Mouse (Mus musculus) retina, postnatal 7 days (tissue): ENCODE measurements around the gene P3h1.

ENCODE experiments used
- DNase-seq: peaks from one replicate; pipeline ENCODE4 v3.0.0-alpha.2; 2012; ENCODE audit warnings: low read depth, low spot score

The P3h1 gene

GRCm38 (mm10) chr4:119238661-119239060 is 5.9 kb downstream of the P3h1 start:
- DNase-seq = no peak

- peak; percentile 67 for DNase-seq
These were observed 6.5 kb downstream of the P3h1 start for GRCm38 (mm10) chr4:119239181-119239682.

GRCm38 (mm10) chr4:119241664-119242063 is 8.9 kb downstream of the P3h1 start:
- DNase-seq = no peak

DNA sequence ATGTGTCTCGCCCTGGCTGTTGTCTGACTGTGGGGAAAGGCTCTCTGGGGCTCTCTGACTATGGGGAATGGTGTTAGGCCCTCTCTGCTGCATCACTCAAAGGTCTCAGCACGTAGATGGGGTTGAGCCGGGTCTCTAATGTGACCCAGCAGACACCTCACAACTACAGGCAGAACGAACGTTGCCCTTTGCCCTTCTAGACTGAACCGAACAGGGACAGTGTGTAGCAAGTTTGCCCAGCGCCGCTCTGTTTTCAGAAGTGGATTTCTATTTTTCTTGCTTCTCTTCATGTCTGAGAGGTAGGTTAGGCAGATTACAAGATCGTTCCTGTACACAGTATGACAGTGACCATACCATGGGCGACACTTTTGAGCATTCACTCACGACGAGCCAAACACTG is 9.9 kb downstream of the P3h1 start:
- DNase-seq = no peak

DNA sequence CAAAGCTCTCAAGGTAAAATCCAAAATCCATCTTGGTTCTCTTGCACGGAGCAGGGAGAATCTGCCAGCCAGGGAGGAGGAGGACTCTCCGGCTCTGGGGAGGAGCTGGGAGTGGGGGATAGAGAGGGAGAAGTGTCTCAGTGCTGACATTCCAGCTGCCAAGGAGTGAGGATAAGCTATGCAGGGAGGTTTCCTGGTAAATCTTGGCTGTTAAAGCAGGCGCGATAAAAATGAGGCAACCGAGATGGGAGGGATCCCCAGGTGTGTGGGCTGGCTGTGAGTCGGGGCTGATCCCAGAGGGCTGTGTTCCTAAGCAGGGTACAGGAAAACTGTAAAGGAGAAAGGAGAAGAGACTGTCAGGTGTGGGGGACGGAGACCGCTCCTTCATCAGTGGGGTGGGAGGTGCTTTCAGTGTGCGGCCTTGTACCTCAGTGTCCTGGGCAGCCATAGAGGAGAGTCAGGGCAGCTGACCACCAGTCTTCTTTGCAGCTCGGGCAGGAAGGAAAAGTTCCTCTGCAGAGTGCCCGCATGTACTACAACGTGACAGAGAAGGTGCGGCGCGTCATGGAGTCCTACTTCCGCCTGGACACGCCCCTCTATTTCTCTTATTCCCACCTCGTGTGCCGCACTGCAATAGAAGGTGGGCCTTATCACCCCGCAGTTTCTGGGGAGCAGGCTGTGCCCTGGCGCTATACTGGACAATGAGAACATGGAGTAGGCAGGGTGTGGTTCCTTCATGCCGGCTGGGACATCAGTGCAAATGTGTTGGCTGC is 11.9 kb downstream of the P3h1 start:
- no peak for DNase-seq

- no peak for DNase-seq
These were observed 12.8 kb downstream of the P3h1 start for GRCm38 (mm10) chr4:119245556-119245955.

DNA sequence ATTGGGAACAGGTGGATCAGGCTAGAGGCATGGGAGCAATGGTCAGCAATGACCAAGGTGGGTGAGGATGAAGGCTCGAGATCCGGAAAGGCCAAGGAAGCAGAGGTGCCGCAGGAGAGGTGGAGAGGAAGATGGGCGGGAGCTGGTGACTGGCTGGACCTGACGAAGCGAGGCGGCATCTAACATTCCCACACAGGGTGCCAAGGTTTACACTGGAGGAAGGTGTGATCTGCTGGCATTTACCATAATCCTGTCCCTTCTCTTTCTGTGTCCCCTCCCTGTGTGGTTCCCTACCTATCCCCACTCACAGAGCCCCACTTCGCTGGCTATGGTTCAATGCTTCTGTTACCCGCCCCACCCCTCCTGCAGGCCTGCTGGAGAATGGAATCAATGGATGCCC is 13.2 kb downstream of the P3h1 start:
- DNase-seq = no peak

DNA sequence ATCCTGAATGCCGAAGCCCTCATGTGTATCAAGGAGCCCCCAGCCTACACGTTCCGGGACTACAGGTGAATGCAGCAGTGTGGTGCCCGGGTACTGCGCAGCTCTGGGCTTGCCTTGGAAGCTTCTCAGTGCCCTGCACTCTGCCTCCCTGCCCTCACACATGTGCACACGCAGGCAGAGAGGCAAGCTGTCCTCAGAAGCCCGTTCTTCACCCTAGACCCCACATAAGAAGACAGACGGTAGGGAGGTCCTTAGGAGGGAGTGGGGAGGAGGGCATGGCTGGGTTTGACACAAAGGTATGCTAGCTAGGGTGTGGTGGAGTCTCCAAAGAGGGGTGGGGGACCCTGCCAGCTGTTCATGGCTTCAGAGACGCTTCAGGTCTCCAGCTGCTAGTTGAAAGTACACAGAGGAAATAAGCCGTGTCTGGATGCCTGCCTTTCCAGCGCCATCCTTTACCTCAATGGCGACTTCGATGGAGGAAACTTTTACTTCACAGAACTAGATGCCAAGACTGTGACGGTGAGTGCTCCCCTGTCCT is 14.0 kb downstream of the P3h1 start:
- no peak for DNase-seq

- peak; percentile 46 for DNase-seq
These were observed 14.9 kb downstream of the P3h1 start for GRCm38 (mm10) chr4:119247462-119248235.

- no peak for DNase-seq
These were observed 15.8 kb downstream of the P3h1 start for GRCm38 (mm10) chr4:119248407-119248965.

DNA sequence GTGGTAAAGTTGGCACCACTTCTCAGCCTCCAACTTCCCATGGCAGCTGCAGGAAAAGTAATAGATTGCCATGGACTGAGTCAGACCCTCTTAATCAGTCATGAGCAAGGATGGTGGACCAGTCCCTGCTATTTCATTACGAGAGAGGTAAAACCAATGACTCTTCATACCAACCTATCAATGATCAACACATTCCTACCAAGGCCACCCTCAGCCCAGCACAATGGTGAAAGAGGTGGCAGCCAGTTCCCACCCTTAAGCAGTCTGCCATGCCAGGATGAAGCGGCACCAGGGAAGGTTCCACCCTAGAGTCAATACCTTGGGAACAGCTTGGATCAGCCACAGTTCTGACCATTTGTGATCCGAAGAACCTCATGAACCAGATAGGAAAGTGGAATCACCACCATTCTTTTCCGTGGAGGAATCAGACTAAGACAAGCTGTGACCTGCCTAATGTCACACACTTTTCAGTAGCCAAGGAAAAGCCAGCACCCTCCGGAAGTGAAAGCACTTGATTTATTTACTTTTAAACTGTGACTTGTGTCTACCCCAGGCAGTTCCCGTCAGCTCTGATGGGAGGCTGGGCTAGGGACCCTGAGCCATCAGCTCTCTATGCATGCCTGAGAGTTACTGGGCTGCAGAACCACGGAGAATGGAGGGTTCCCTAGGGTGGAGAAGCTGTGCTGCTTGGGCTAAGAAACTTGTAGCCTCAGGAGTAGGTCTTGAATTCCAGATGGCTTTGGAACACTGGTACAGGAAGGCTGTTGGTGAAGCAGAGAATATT is 19.5 kb downstream of the P3h1 start:
- DNase-seq = no peak

DNA sequence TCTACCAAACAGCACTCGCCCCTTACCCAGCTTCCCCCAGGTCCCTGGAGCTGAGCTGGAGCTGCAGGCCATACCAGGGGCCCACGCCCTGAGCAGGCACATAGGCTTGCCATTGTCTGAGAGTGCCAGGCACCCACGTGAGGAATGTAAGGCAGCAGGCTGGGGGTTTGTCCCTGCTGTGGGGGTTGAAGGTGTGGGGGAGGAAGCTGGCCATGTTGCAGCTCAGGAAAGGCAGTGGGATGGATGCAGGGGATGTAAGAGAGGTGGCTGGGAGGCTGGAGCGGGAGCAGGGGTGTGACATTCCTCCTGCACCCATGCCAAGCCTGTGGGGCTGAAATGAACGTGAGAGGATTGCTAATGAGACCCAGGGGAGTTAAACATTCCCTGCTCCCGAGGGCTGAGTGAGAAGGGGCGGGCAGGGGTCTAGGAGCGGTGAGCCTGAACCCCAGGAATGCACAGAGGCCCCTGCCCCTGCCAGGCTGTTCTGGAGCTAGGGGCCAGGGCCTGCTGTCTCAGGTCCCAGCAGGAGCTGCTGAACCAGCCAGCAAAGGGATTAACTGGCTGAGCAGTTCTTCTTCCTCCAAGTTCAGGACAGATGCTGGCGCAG is 21.4 kb downstream of the P3h1 start:
- DNase-seq = no peak

DNA sequence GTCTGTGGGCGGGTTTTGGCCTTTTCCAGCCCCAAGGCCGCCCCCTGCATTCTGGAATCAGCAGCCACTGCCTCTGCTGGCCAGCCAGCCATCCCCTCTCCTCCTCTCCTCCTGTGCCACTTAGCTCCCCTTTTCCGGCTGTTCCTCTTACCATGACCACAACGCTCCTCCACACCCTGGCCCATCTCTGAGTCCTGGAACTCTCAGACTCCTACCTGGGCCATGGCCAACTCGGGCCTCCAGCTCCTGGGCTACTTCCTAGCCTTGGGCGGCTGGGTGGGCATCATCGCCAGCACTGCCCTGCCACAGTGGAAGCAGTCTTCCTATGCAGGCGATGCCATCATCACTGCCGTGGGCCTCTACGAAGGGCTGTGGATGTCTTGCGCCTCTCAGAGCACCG is 22.6 kb downstream of the P3h1 start, which contains the start of gene Cldn19:
TSS of gene Cldn19 (plus strand) at position 64 of the 400 bp plus-strand sequence.
- no peak for DNase-seq

GRCm38 (mm10) chr4:119257083-119257482 is 24.4 kb downstream of the P3h1 start:
- no peak for DNase-seq

DNA sequence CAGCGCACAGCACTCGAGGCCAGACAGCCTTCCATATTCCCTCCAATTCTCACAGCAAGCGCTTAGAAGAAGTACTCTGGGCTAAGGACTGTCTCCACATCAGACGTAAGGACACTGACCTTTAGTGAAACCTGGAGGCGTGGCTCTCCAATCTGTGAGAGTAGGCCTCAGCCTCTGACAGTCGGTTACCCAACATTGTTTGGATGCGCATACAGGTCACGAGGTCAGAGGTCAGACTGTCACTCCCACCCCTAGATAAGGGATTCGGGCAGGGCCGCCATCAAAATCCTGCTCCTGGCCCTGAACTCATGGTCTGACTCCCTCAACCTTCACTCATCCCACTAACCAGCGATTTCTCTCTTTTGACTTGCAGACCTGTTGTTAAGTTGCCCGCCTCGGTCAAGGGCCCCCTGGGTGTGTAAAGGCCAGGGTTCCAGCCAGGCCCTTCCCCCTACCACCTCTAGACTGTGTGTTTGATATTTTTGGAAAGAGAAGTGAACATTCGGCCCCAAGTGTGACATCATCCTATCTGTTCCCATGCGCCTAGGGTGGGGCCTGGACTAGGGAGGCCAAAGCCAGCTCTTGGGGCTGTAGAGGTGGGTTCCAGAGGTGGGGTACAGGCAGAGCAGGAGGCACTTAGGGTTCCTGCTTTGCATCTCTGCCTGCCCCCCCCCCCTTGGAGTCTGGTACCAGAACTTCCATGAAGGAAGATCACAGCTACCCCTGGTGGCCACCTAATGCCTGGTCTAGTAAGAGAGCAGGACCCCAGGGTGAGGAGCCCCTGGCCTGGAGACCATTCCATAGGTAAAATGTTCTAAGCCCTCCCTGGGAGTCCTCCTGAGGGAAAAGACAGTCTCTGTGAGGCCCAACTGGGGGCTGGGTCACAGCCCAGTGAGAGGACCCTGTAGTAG is 26.9 kb downstream of the P3h1 start:
- no peak for DNase-seq

DNA sequence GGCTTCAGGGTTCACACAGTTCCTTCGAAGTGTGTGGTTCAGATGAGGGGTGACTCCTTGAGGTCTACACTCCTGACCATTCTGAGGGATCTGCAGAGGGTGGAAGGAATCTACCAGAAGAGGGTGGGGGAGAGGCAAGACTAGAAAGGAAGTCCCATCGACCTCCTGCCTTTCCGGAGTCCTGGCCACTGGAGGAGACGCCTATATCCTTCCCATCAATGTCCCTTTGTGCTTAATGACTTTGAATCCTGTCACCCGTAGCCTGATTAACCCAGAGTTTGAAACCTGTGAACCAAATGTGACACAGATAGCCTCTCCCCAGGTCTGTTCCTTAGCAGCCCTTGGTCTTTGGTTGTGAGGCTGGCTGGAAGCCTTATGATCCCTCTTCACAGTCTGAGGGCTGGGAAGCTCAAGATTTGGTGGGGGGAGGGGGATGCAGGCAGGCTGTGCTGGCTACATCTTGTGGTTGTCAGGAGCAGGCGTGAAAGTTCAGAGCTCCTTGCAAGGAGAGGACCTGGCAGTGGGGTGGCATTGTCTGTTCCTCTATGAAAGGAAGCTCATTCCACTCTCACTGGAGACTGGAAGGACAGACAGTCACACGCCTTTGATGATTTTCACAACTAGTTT is 28.5 kb downstream of the P3h1 start:
- no peak for DNase-seq

DNA sequence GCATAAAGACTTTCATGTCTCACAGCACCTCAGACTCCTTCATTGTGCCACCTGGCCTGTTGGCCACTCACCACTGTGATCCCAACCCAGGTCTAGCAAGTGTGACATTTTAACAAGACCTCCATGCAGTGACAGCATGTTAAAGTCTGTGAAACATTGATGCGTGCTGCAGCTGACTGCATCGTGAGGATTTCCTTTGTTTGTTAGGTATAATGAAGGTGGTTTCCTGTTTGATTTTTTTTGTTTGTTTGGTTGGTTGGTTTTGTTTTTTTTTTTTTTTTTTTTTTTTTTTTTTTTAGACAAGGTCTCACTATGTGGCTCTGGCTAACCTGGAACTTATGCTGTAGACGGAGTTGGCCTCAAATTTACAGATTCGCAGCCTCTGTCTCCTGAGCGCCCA is 29.8 kb downstream of the P3h1 start:
- no peak for DNase-seq

- DNase-seq = no peak
These were observed 30.7 kb downstream of the P3h1 start for GRCm38 (mm10) chr4:119263459-119263858.

DNA sequence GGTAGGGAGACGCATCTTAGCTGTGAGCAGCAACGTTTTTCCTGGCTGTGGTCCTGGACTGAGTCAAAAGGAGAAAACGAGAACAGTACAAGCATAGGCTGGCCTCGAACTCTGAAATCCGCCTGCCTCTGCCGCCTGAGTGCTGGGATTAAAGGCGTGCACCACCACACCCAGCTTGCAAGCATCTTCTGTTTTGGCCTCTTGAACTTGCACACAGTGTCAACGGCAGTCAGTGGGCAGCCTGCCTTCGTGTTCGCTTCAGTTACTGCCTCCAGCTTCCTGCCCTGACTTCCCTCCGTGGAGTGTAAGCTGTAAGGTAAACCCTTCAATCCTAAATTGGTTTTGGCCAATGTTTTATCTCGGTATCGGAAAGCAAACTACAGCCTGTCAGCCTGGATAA is 33.9 kb downstream of the P3h1 start:
- no peak for DNase-seq
